Mouse (Mus musculus) CH12.LX (cell line): ENCODE data around the gene Trip4. TPM values are rescaled to one million over a fixed set of nuclear protein-coding genes. Genes with fewer than 3 reads are reported as not detected.
A peak's percentile ranks its signal among the peaks of the same experiment; 100 is the strongest.

Experiments
- DNase-seq: peaks from one replicate; pipeline ENCODE4 v3.0.0-alpha.2; 2013; ENCODE audit errors: extremely low read depth
- H3K27ac ChIP-seq: 2 replicates; pipeline ENCODE4 v1.5.1; 2012; ENCODE audit warnings: low read depth, mild to moderate bottlenecking, control low read depth, moderate library complexity; ENCODE audit not compliant: insufficient read depth
- H3K27me3 ChIP-seq: replicated peaks from 2 replicates; pipeline ENCODE3; 2012; ENCODE audit warnings: inconsistent platforms
- H3K36me3 ChIP-seq, 2 experiments: replicated peaks in 1 of 2; 2 replicates each; pipeline versions ENCODE3 to v1.6.1; 2012; ENCODE audit warnings: inconsistent platforms in 1 of 2, low read length in 1 of 2, mild to moderate bottlenecking in 1 of 2, mixed read lengths in 1 of 2, moderate library complexity in 1 of 2; ENCODE audit not compliant: control insufficient read depth in 1 of 2, insufficient read depth in 1 of 2
- H3K4me1 ChIP-seq, 2 experiments: 2 replicates each; pipeline ENCODE4 v1.6.1; 2012; ENCODE audit warnings: inconsistent platforms in 1 of 2, moderate library complexity in 1 of 2; ENCODE audit not compliant: insufficient read depth in 2 of 2, control insufficient read depth in 1 of 2
- H3K4me2 ChIP-seq: 2 replicates; pipeline ENCODE4 v1.6.1; 2012; ENCODE audit warnings: low read depth, mild to moderate bottlenecking, control low read depth; ENCODE audit not compliant: poor library complexity, insufficient read depth, severe bottlenecking
- H3K4me3 ChIP-seq, 3 experiments: fragments of 150-350 bp in 1 of 3; sonication (generic) in 1 of 3; replicated peaks in 1 of 3; 2 replicates each; pipeline versions ENCODE3 to v1.5.1; 2011 to 2012; ENCODE audit warnings: low read depth in 2 of 3, low read length in 2 of 3, mild to moderate bottlenecking in 2 of 3, moderate library complexity in 2 of 3, control low read depth in 1 of 3, improper control_type of control experiment in 1 of 3, inconsistent platforms in 1 of 3, mixed read lengths in 1 of 3; ENCODE audit not compliant: poor library complexity in 1 of 3
- H3K79me2 ChIP-seq: replicated peaks from 2 replicates; pipeline ENCODE4 v1.6.1; 2012; ENCODE audit warnings: mild to moderate bottlenecking, moderate library complexity; ENCODE audit not compliant: control insufficient read depth, poor library complexity, insufficient read depth, severe bottlenecking; ENCODE audit errors: extremely low read depth
- H3K9ac ChIP-seq: 2 replicates; pipeline ENCODE4 v1.6.1; 2012; ENCODE audit warnings: low read depth, mild to moderate bottlenecking, control low read depth, moderate library complexity; ENCODE audit not compliant: insufficient read depth
- H3K9me3 ChIP-seq: replicated peaks from 2 replicates; pipeline ENCODE3; 2012; ENCODE audit warnings: low read length, inconsistent platforms, mixed read lengths
- BHLHE40 ChIP-seq: IDR thresholded peaks from 2 replicates; pipeline ENCODE4 v1.6.1; 2011; ENCODE audit warnings: mild to moderate bottlenecking, low read depth, low read length, improper control_type of control experiment
- CHD1 ChIP-seq: IDR thresholded peaks from 2 replicates; pipeline ENCODE4 v1.6.1; 2012; ENCODE audit warnings: low read depth, low read length, improper control_type of control experiment, inconsistent platforms
- CHD2 ChIP-seq: IDR thresholded peaks from 2 replicates; pipeline ENCODE4 v1.6.1; 2011; ENCODE audit warnings: low read length, improper control_type of control experiment
- E2F4 ChIP-seq: IDR thresholded peaks from 2 replicates; pipeline ENCODE4 v1.6.1; 2011; ENCODE audit warnings: low read depth, low read length, improper control_type of control experiment; ENCODE audit not compliant: insufficient replicate concordance
- ELF1 ChIP-seq: IDR thresholded peaks from 2 replicates; pipeline ENCODE4 v1.6.1; 2014; ENCODE audit warnings: low read depth, mild to moderate bottlenecking, inconsistent platforms, low read length, improper control_type of control experiment
- ETS1 ChIP-seq: conservative IDR thresholded peaks from 2 replicates; pipeline ENCODE4 v1.6.1; 2012; ENCODE audit warnings: low read depth, mild to moderate bottlenecking, inconsistent platforms, low read length, improper control_type of control experiment, moderate library complexity
- HCFC1 ChIP-seq: IDR thresholded peaks from 2 replicates; pipeline ENCODE4 v1.6.1; 2012; ENCODE audit warnings: low read depth, mild to moderate bottlenecking, inconsistent platforms, low read length, improper control_type of control experiment
- IRF4 ChIP-seq: IDR thresholded peaks from 2 replicates; pipeline ENCODE4 v1.6.1; 2014; ENCODE audit warnings: low read depth, mild to moderate bottlenecking, inconsistent platforms, low read length, improper control_type of control experiment
- JUN ChIP-seq: IDR thresholded peaks from 2 replicates; pipeline ENCODE4 v1.6.1; 2011; ENCODE audit warnings: low read depth, mild to moderate bottlenecking, low read length, improper control_type of control experiment, moderate library complexity; ENCODE audit not compliant: insufficient read depth
- KAT2A ChIP-seq: IDR thresholded peaks from 2 replicates; pipeline ENCODE4 v1.6.1; 2012; ENCODE audit warnings: low read length, improper control_type of control experiment, inconsistent platforms; ENCODE audit not compliant: insufficient replicate concordance
- MAFK ChIP-seq: IDR thresholded peaks from 2 replicates; pipeline ENCODE4 v1.6.1; 2011; ENCODE audit warnings: low read length, improper control_type of control experiment; ENCODE audit not compliant: insufficient replicate concordance
- MAX ChIP-seq: IDR thresholded peaks from 2 replicates; pipeline ENCODE4 v1.6.1; 2011; ENCODE audit warnings: low read length, improper control_type of control experiment
- MEF2A ChIP-seq: IDR thresholded peaks from 2 replicates; pipeline ENCODE4 v1.6.1; 2014; ENCODE audit warnings: low read depth, mild to moderate bottlenecking, inconsistent platforms, low read length, improper control_type of control experiment, borderline replicate concordance
- MXI1 ChIP-seq: IDR thresholded peaks from 2 replicates; pipeline ENCODE4 v1.6.1; 2011; ENCODE audit warnings: mild to moderate bottlenecking, low read depth, low read length, improper control_type of control experiment
- MYC ChIP-seq: IDR thresholded peaks from 2 replicates; pipeline ENCODE4 v1.6.1; 2011; ENCODE audit warnings: low read depth, mild to moderate bottlenecking, improper control_type of control experiment, low read length
- NELFE ChIP-seq: IDR thresholded peaks from 2 replicates; pipeline ENCODE4 v1.6.1; 2011; ENCODE audit warnings: low read depth, low read length, improper control_type of control experiment
- NRF1 ChIP-seq: IDR thresholded peaks from 2 replicates; pipeline ENCODE4 v1.6.1; 2014; ENCODE audit warnings: low read depth, mild to moderate bottlenecking, inconsistent platforms, low read length, improper control_type of control experiment, moderate library complexity
- PAX5 ChIP-seq: IDR thresholded peaks from 2 replicates; pipeline ENCODE4 v1.6.1; 2012; ENCODE audit warnings: low read length, inconsistent platforms, mixed read lengths
- POLR2A ChIP-seq: IDR thresholded peaks from 2 replicates; pipeline ENCODE4 v1.6.1; 2011; ENCODE audit warnings: low read depth, mild to moderate bottlenecking, improper control_type of control experiment, low read length
- POLR2AphosphoS2 ChIP-seq: IDR thresholded peaks from 2 replicates; pipeline ENCODE4 v1.6.1; 2011; ENCODE audit warnings: low read depth, low read length, improper control_type of control experiment
- RAD21 ChIP-seq: IDR thresholded peaks from 2 replicates; pipeline ENCODE4 v1.6.1; 2011; ENCODE audit warnings: low read depth, mild to moderate bottlenecking, low read length, improper control_type of control experiment, moderate library complexity
- RCOR1 ChIP-seq: conservative IDR thresholded peaks from 2 replicates; pipeline ENCODE4 v1.6.1; 2012; ENCODE audit warnings: low read depth, mild to moderate bottlenecking, inconsistent platforms, low read length, improper control_type of control experiment
- SIN3A ChIP-seq: IDR thresholded peaks from 2 replicates; pipeline ENCODE4 v1.6.1; 2012; ENCODE audit warnings: low read length, improper control_type of control experiment, inconsistent platforms
- TBP ChIP-seq: conservative IDR thresholded peaks from 2 replicates; pipeline ENCODE4 v1.6.1; 2011; ENCODE audit warnings: low read depth, low read length, improper control_type of control experiment
- TCF12 ChIP-seq: IDR thresholded peaks from 2 replicates; pipeline ENCODE4 v1.6.1; 2014; ENCODE audit warnings: low read depth, mild to moderate bottlenecking, inconsistent platforms, low read length, improper control_type of control experiment
- UBTF ChIP-seq: IDR thresholded peaks from 2 replicates; pipeline ENCODE4 v1.6.1; 2012; ENCODE audit warnings: low read depth, mild to moderate bottlenecking, inconsistent platforms, low read length, improper control_type of control experiment, moderate library complexity
- USF2 ChIP-seq: conservative IDR thresholded peaks from 2 replicates; pipeline ENCODE4 v1.6.1; 2011; ENCODE audit warnings: low read depth, low read length, improper control_type of control experiment
- ZC3H11A ChIP-seq: IDR thresholded peaks from 2 replicates; pipeline ENCODE4 v1.6.1; 2012; ENCODE audit warnings: low read depth, mild to moderate bottlenecking, inconsistent platforms, low read length, improper control_type of control experiment
- ZMIZ1 ChIP-seq: IDR thresholded peaks from 2 replicates; pipeline ENCODE4 v1.6.1; 2012; ENCODE audit warnings: low read depth, mild to moderate bottlenecking, inconsistent platforms, low read length, improper control_type of control experiment
- ZNF384 ChIP-seq: IDR thresholded peaks from 2 replicates; pipeline ENCODE4 v1.6.1; 2012; ENCODE audit warnings: low read depth, low read length, improper control_type of control experiment, inconsistent platforms
- dilution Hi-C: fragments of 300-500 bp; cut with MboI; formaldehyde crosslinking; loops from 2 replicates; pipeline ENCODE4 v1.14.3; 2020; ENCODE audit warnings: low sequenced_read_pairs; ENCODE audit not compliant: extremely low pct_unique_long_range_greater_than_20kb, extremely low pct_ligation_motif_present
- in situ Hi-C: fragments of 300-500 bp; cut with MboI; formaldehyde crosslinking; loops from 3 replicates; pipeline ENCODE4 v1.14.3; 2019; ENCODE audit warnings: low sequenced_read_pairs, low pct_ligation_motif_present, low pct_unique_long_range_greater_than_20kb, mixed read lengths
- polyA plus RNA-seq: library from polyadenylated mRNA; unstranded; fragments of >175 nt; gene quantifications from 2 replicates; pipeline ENCODE4 v1.2.1, GENCODE M21; 2012; ENCODE audit warnings: low read depth; ENCODE audit not compliant: insufficient read length
- total RNA-seq, 2 experiments: library from RNA; depleted of rRNA; stranded (reverse); fragments of 300-350 nt in 1 of 2; fragments of >200 nt in 1 of 2; gene quantifications; 2 replicates each; pipeline ENCODE4 v1.2.3; 2012 to 2014

The Trip4 gene
- total and polyA plus RNA-seq, 3 experiments, result 12.0 to 15.4 (median 14.4) TPM

GRCm38 (mm10) chr9:65890143-65890628, 18.4 kb downstream of the Trip4 start, which contains the start of gene Pclaf (continued):
- TF ChIP-seq POLR2AphosphoS2 (peak; percentile 67; the same call in 1 of the 2 replicates), BHLHE40 (no peak), UBTF (no peak), JUN (no peak), MAFK (no peak), RCOR1 (no peak), CHD2 (no peak; the same call in none of the 2 replicates)

GRCm38 (mm10) chr9:65884564-65885315, 23.9 kb downstream of the Trip4 start:
- Histone ChIP-seq H3K79me2 (no peaks in the 10 kb centered on the region; the same call in none of the 2 replicates), H3K36me3 (peaks cover 0 to 12% of the 10 kb centered on the region in 2 experiments), H3K4me2 (peak overlapping the region; percentile 92), H3K9me3 (no peaks in the 10 kb centered on the region), H3K4me3 (peak overlapping the region; percentile 69 to 99 (median 78)), H3K9ac (peak overlapping the region; percentile 90), H3K27me3 (no peaks in the 10 kb centered on the region), H3K27ac (no peak overlapping the region), H3K4me1 (peaks cover 0 to 11% of the 10 kb centered on the region in 2 experiments; a peak in 2 of 4 replicates)
- no peak for TF ChIP-seq ZNF384
- peak; percentile 21; the same call in 1 of the 2 replicates for TF ChIP-seq USF2
- peak; percentile 73 for TF ChIP-seq NRF1
- TF ChIP-seq MXI1, result peak; percentile 95
- peak; percentile 75 for TF ChIP-seq ETS1
- TF ChIP-seq TBP, result peak; percentile 87
- peak; percentile 96 for TF ChIP-seq MAX
- no peak; the same call in 1 of the 2 replicates for TF ChIP-seq CHD2
- peak; percentile 83 for TF ChIP-seq NELFE
- TF ChIP-seq TCF12, result peak; percentile 98
- TF ChIP-seq ELF1, result peak; percentile 92
- TF ChIP-seq E2F4, result no peak
- TF ChIP-seq RAD21, result no peak
- TF ChIP-seq UBTF, result peak; percentile 83; the same call in 1 of the 2 replicates
- TF ChIP-seq PAX5, result no peak
- peak; percentile 90; the same call in 1 of the 2 replicates for TF ChIP-seq MEF2A
- peak; percentile 93 for TF ChIP-seq KAT2A
- peak; percentile 96 for TF ChIP-seq BHLHE40
- peak; percentile 91 for TF ChIP-seq POLR2AphosphoS2
- TF ChIP-seq ZMIZ1, result peak; percentile 70
- no peak for TF ChIP-seq CHD1
- TF ChIP-seq IRF4, result peak; percentile 67
- TF ChIP-seq SIN3A, result peak; percentile 100
- TF ChIP-seq ZC3H11A, result no peak
- TF ChIP-seq POLR2A, result peak; percentile 93
- TF ChIP-seq HCFC1, result peak; percentile 95
- TF ChIP-seq MYC, result peak; percentile 98
- dilution Hi-C loops, result no loop called here
- in situ Hi-C loops, result no loop called here
- DNase-seq, result peak; percentile 91
